Mouse (Mus musculus): Measurements from ENCODE around the gene Nudt8. TPM values are rescaled to one million over a fixed set of nuclear protein-coding genes. Genes with fewer than 3 reads are reported as not detected.
A peak's percentile ranks its signal among the peaks of the same experiment; 100 is the strongest.
"Not testable (repeated sequence)": the region's sequence is repeated elsewhere in the genome, so short reads cannot be mapped to it uniquely, and the experiment has no call there.

Gene Nudt8
- polyA plus RNA-seq, 1 experiment from 2014 or later = 42.2 TPM

- WGBS = 76% methylated on average over 5 of the region's 5 CpGs
- no peak overlapping the region for H3K9ac ChIP-seq (replicated peaks; ENCODE audit: low read depth, low read length)
- no peak overlapping the region for H3K4me2 ChIP-seq (replicated peaks; ENCODE audit: low read depth, low read length)
- H3K4me3 ChIP-seq (ENCODE audit: low read depth, low read length) = no peak overlapping the region
- no peaks in the 10 kb centered on the region for H3K27me3 ChIP-seq (ENCODE audit: control insufficient read depth, insufficient read depth, low read length)
- no peak overlapping the region for H3K27ac ChIP-seq (ENCODE audit: low read length)
- H3K4me1 ChIP-seq (ENCODE audit: control insufficient read depth, insufficient read depth, low read length) = no peaks in the 10 kb centered on the region
- no peaks in the 10 kb centered on the region for H3K36me3 ChIP-seq (ENCODE audit: control insufficient read depth, insufficient read depth, low read length)
- H3K9me3 ChIP-seq (ENCODE audit: control insufficient read depth, low read depth, low read length) = no peaks in the 10 kb centered on the region
- no peak for ATAC-seq (ENCODE audit: insufficient number of reproducible peaks, insufficient read depth, low FRiP score, low read depth)
Observed at GRCm38 (mm10) chr19:3960211-3960610, 40.2 kb upstream of the Nudt8 start.

GRCm38 (mm10) chr19:3961805-3962204 lies 38.6 kb upstream of the Nudt8 start:
- H3K27ac ChIP-seq (ENCODE audit: low read length); H3K4me1 ChIP-seq (ENCODE audit: control insufficient read depth, insufficient read depth, low read length); ATAC-seq (ENCODE audit: insufficient number of reproducible peaks, insufficient read depth, low FRiP score, low read depth); H3K4me2 ChIP-seq (replicated peaks; ENCODE audit: low read depth, low read length); H3K36me3 ChIP-seq (ENCODE audit: control insufficient read depth, insufficient read depth, low read length); H3K4me3 ChIP-seq (ENCODE audit: low read depth, low read length); H3K27me3 ChIP-seq (ENCODE audit: control insufficient read depth, insufficient read depth, low read length); H3K9ac ChIP-seq (replicated peaks; ENCODE audit: low read depth, low read length); H3K9me3 ChIP-seq (ENCODE audit: control insufficient read depth, low read depth, low read length): not testable (repeated sequence)
- 90% methylated on average over 6 of the region's 6 CpGs for WGBS

- Histone ChIP-seq H3K4me2 (replicated peaks; ENCODE audit: low read depth, low read length) (no peak overlapping the region), H3K9me3 (ENCODE audit: control insufficient read depth, low read depth, low read length) (no peaks in the 10 kb centered on the region), H3K4me3 (ENCODE audit: low read depth, low read length) (no peak overlapping the region), H3K9ac (replicated peaks; ENCODE audit: low read depth, low read length) (no peak overlapping the region), H3K27ac (ENCODE audit: low read length) (no peak overlapping the region), H3K4me1 (ENCODE audit: control insufficient read depth, insufficient read depth, low read length) (no peaks in the 10 kb centered on the region), H3K36me3 (ENCODE audit: control insufficient read depth, insufficient read depth, low read length) (no peaks in the 10 kb centered on the region), H3K27me3 (ENCODE audit: control insufficient read depth, insufficient read depth, low read length) (no peaks in the 10 kb centered on the region)
- ATAC-seq (ENCODE audit: insufficient number of reproducible peaks, insufficient read depth, low FRiP score, low read depth) = no peak
- WGBS = 13% methylated on average over 2 of the region's 2 CpGs
Observed at GRCm38 (mm10) chr19:3962469-3962868, 37.9 kb upstream of the Nudt8 start.

- WGBS = 75% methylated on average over 4 of the region's 4 CpGs
Observed at GRCm38 (mm10) chr19:3964030-3964429, 36.4 kb upstream of the Nudt8 start.

GRCm38 (mm10) chr19:3966330-3967075 lies 33.9 kb upstream of the Nudt8 start:
- no peaks in the 10 kb centered on the region for H3K36me3 ChIP-seq (ENCODE audit: control insufficient read depth, insufficient read depth, low read length)
- no peak for ATAC-seq (ENCODE audit: insufficient number of reproducible peaks, insufficient read depth, low FRiP score, low read depth)
- H3K27me3 ChIP-seq (ENCODE audit: control insufficient read depth, insufficient read depth, low read length) = no peaks in the 10 kb centered on the region
- no peaks in the 10 kb centered on the region for H3K4me1 ChIP-seq (ENCODE audit: control insufficient read depth, insufficient read depth, low read length)
- WGBS = 70% methylated on average over 11 of the region's 11 CpGs
- H3K27ac ChIP-seq (ENCODE audit: low read length) = no peak overlapping the region
- H3K9me3 ChIP-seq (ENCODE audit: control insufficient read depth, low read depth, low read length) = no peaks in the 10 kb centered on the region
- no peak overlapping the region for H3K4me2 ChIP-seq (replicated peaks; ENCODE audit: low read depth, low read length)
- no peak overlapping the region for H3K4me3 ChIP-seq (ENCODE audit: low read depth, low read length)
- no peak overlapping the region for H3K9ac ChIP-seq (replicated peaks; ENCODE audit: low read depth, low read length)

More at GRCm38 (mm10) chr19:3964030-3964429, 36.4 kb upstream of the Nudt8 start:
- Histone ChIP-seq H3K36me3 (ENCODE audit: control insufficient read depth, insufficient read depth, low read length) (no peaks in the 10 kb centered on the region), H3K27me3 (ENCODE audit: control insufficient read depth, insufficient read depth, low read length) (no peaks in the 10 kb centered on the region), H3K9ac (replicated peaks; ENCODE audit: low read depth, low read length) (no peak overlapping the region), H3K9me3 (ENCODE audit: control insufficient read depth, low read depth, low read length) (no peaks in the 10 kb centered on the region), H3K4me2 (replicated peaks; ENCODE audit: low read depth, low read length) (no peak overlapping the region), H3K4me3 (ENCODE audit: low read depth, low read length) (no peak overlapping the region), H3K4me1 (ENCODE audit: control insufficient read depth, insufficient read depth, low read length) (no peaks in the 10 kb centered on the region), H3K27ac (ENCODE audit: low read length) (no peak overlapping the region)
- ATAC-seq (ENCODE audit: insufficient number of reproducible peaks, insufficient read depth, low FRiP score, low read depth) = no peak

GRCm38 (mm10) chr19:3967258-3967657 lies 33.1 kb upstream of the Nudt8 start:
- H3K9me3 ChIP-seq (ENCODE audit: control insufficient read depth, low read depth, low read length) = no peaks in the 10 kb centered on the region
- H3K4me3 ChIP-seq (ENCODE audit: low read depth, low read length) = no peak overlapping the region
- no peak for ATAC-seq (ENCODE audit: insufficient number of reproducible peaks, insufficient read depth, low FRiP score, low read depth)
- H3K9ac ChIP-seq (replicated peaks; ENCODE audit: low read depth, low read length) = no peak overlapping the region
- H3K27ac ChIP-seq (ENCODE audit: low read length) = no peak overlapping the region
- H3K27me3 ChIP-seq (ENCODE audit: control insufficient read depth, insufficient read depth, low read length) = no peaks in the 10 kb centered on the region
- H3K36me3 ChIP-seq (ENCODE audit: control insufficient read depth, insufficient read depth, low read length) = no peaks in the 10 kb centered on the region
- 51% methylated on average over 3 of the region's 3 CpGs for WGBS
- H3K4me2 ChIP-seq (replicated peaks; ENCODE audit: low read depth, low read length) = no peak overlapping the region
- no peaks in the 10 kb centered on the region for H3K4me1 ChIP-seq (ENCODE audit: control insufficient read depth, insufficient read depth, low read length)

- ATAC-seq (ENCODE audit: insufficient number of reproducible peaks, insufficient read depth, low FRiP score, low read depth) = peak; percentile 71; the same call in 1 of the 2 replicates
- WGBS = 22% methylated on average over 9 of the region's 9 CpGs
- Histone ChIP-seq H3K9ac (replicated peaks; ENCODE audit: low read depth, low read length) (no peak within 1 kb of the TSS), H3K9me3 (ENCODE audit: control insufficient read depth, low read depth, low read length) (no peaks in the 10 kb centered on the region), H3K4me1 (ENCODE audit: control insufficient read depth, insufficient read depth, low read length) (no peaks in the 10 kb centered on the region), H3K27me3 (ENCODE audit: control insufficient read depth, insufficient read depth, low read length) (no peaks in the 10 kb centered on the region), H3K27ac (ENCODE audit: low read length) (no peak within 1 kb of the TSS), H3K36me3 (ENCODE audit: control insufficient read depth, insufficient read depth, low read length) (no peaks in the 10 kb centered on the region), H3K4me3 (ENCODE audit: low read depth, low read length) (no peak within 1 kb of the TSS), H3K4me2 (replicated peaks; ENCODE audit: low read depth, low read length) (no peak within 1 kb of the TSS)
Observed at GRCm38 (mm10) chr19:3972229-3972628, 28.2 kb upstream of the Nudt8 start, which contains the start of gene Aldh3b2. Aldh3b2 (plus strand) TSS chr19:3972328.

GRCm38 (mm10) chr19:3974608-3975007 lies 25.8 kb upstream of the Nudt8 start:
- not testable (repeated sequence) for H3K4me1 ChIP-seq (ENCODE audit: control insufficient read depth, insufficient read depth, low read length); H3K36me3 ChIP-seq (ENCODE audit: control insufficient read depth, insufficient read depth, low read length); H3K4me3 ChIP-seq (ENCODE audit: low read depth, low read length); H3K27ac ChIP-seq (ENCODE audit: low read length); H3K9ac ChIP-seq (replicated peaks; ENCODE audit: low read depth, low read length); H3K4me2 ChIP-seq (replicated peaks; ENCODE audit: low read depth, low read length); H3K9me3 ChIP-seq (ENCODE audit: control insufficient read depth, low read depth, low read length); H3K27me3 ChIP-seq (ENCODE audit: control insufficient read depth, insufficient read depth, low read length); ATAC-seq (ENCODE audit: insufficient number of reproducible peaks, insufficient read depth, low FRiP score, low read depth)
- WGBS = 86% methylated on average over 6 of the region's 6 CpGs

- Histone ChIP-seq H3K36me3 (ENCODE audit: control insufficient read depth, insufficient read depth, low read length) (no peaks in the 10 kb centered on the region), H3K9ac (replicated peaks; ENCODE audit: low read depth, low read length) (no peak overlapping the region), H3K9me3 (ENCODE audit: control insufficient read depth, low read depth, low read length) (no peaks in the 10 kb centered on the region), H3K4me2 (replicated peaks; ENCODE audit: low read depth, low read length) (no peak overlapping the region), H3K4me3 (ENCODE audit: low read depth, low read length) (no peak overlapping the region), H3K4me1 (ENCODE audit: control insufficient read depth, insufficient read depth, low read length) (no peaks in the 10 kb centered on the region), H3K27ac (ENCODE audit: low read length) (no peak overlapping the region), H3K27me3 (ENCODE audit: control insufficient read depth, insufficient read depth, low read length) (no peaks in the 10 kb centered on the region)
- no peak for ATAC-seq (ENCODE audit: insufficient number of reproducible peaks, insufficient read depth, low FRiP score, low read depth)
- 67% methylated on average over 2 of the region's 2 CpGs for WGBS
Observed at GRCm38 (mm10) chr19:3975866-3976265, 24.5 kb upstream of the Nudt8 start.

All from stomach, embryonic 14.5 days (tissue).